Mouse (Mus musculus): ENCODE data around the gene Tns1. TPM values are rescaled to one million over a fixed set of nuclear protein-coding genes. Genes with fewer than 3 reads are reported as not detected.

The Tns1 gene
- polyA plus RNA-seq, 1 experiment = 111 TPM

DNA sequence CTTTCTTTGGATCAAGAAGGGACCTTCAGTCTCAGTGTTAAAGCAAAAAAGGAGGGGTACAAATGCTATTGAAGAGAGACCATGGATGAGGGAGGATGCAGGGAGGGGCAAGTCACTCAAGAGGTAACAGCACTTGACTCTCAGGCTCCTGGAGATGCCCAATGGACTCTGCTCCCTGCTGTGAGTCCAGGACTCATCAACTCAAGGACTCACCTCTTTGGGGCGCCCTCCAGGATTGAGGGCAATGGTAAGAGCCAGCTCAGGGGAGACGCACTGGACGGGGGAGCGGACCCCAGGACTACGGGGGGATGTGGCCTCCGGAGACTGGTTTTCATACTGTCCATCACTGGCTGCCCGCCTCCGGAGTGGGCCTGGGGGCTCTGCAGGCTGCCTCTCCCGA lies 182.6 kb downstream of the Tns1 start:
- no peak overlapping the region for H3ac ChIP-seq (ENCODE audit: control insufficient read depth, insufficient read length)
- peaks cover 10% of the 10 kb centered on the region for H3K36me3 ChIP-seq (ENCODE audit: control insufficient read depth, insufficient read depth)
- H3K4me2 ChIP-seq (ENCODE audit: low read depth) = no peak overlapping the region
- H3K4me3 ChIP-seq = no peak overlapping the region
- H3K79me2 ChIP-seq (ENCODE audit: control insufficient read depth, insufficient read depth) = peaks cover 7% of the 10 kb centered on the region
- TF ChIP-seq MYOD1 (IDR thresholded peaks at IDR 0.05; ENCODE audit: control insufficient read depth in 1 of 3, insufficient read length in 2 of 3, low read depth in 2 of 3) (no peak), TCF12 (IDR thresholded peaks at IDR 0.05; ENCODE audit: insufficient read depth, poor library complexity, severe bottlenecking) (no peak), MYOG (IDR thresholded peaks at IDR 0.05; ENCODE audit: control insufficient read depth in 1 of 3, insufficient read depth in 1 of 3, insufficient read length in 2 of 3, low read depth in 2 of 3) (no peak), REST (IDR thresholded peaks at IDR 0.05; ENCODE audit: insufficient read depth, insufficient read length) (no peak), E2F4 (IDR thresholded peaks at IDR 0.05; ENCODE audit: insufficient read depth) (no peak), CEBPB (IDR thresholded peaks at IDR 0.05; ENCODE audit: insufficient read depth, poor library complexity, severe bottlenecking) (no peak), SRF (IDR thresholded peaks at IDR 0.05; ENCODE audit: control insufficient read depth, insufficient read length, low read depth) (no peak), MAX (IDR thresholded peaks at IDR 0.05; ENCODE audit: low read depth) (no peak), TCF3 (IDR thresholded peaks at IDR 0.05; ENCODE audit: insufficient read length, low read depth) (no peak), POLR2A (IDR thresholded peaks at IDR 0.05; ENCODE audit: insufficient read length, low read depth) (no peak), POLR2AphosphoS2 (IDR thresholded peaks at IDR 0.05; ENCODE audit: insufficient read length, low read depth) (no peak), USF1 (IDR thresholded peaks at IDR 0.05; ENCODE audit: low read depth) (no peak)
- H3K27me3 ChIP-seq (ENCODE audit: control insufficient read depth, insufficient read depth, insufficient read length) = no peaks in the 10 kb centered on the region

DNA sequence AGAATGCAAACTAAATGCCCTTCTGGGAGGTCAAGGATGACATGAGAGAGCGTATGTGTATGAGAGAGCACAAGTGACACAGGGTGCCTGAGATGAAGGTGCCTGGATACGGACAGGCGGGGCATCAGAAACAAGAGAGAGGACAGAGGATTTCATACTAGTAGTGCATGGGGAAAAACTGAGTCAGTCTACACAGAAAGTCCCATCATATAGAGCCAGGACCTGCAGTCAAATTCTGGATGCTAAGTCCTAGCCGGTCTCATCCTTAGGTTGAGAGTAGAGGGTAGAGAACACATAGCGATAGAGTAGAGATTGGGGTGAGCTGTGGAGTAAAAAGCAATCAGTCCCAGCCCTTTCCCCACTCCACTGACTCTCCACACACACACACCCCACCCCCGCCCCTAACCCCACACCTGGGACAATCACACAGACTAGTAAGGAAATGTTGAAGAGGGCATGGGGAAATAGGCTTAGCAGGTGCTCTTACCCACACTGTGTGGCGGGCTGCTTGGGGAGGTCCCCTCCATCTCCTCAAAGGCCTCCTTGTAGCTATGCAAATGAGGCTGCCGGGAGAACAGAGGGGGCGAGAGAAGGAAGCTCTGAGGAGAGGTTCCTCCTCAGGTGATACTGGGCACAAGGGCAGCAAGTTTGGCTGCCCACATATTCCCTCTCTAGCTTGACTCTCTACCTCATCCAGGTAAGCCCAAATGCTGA lies 183.6 kb downstream of the Tns1 start:
- H3K27me3 ChIP-seq (ENCODE audit: control insufficient read depth, insufficient read depth, insufficient read length) = no peaks in the 10 kb centered on the region
- H3K4me2 ChIP-seq (ENCODE audit: low read depth) = no peak overlapping the region
- H3K4me3 ChIP-seq = no peak overlapping the region
- H3ac ChIP-seq (ENCODE audit: control insufficient read depth, insufficient read length) = no peak overlapping the region
- no peak for TF ChIP-seq REST (IDR thresholded peaks at IDR 0.05; ENCODE audit: insufficient read depth, insufficient read length)
- no peak for TF ChIP-seq SRF (IDR thresholded peaks at IDR 0.05; ENCODE audit: control insufficient read depth, insufficient read length, low read depth)
- H3K36me3 ChIP-seq (ENCODE audit: control insufficient read depth, insufficient read depth) = peaks cover 4% of the 10 kb centered on the region
- H3K79me2 ChIP-seq (ENCODE audit: control insufficient read depth, insufficient read depth) = peaks cover 5% of the 10 kb centered on the region

DNA sequence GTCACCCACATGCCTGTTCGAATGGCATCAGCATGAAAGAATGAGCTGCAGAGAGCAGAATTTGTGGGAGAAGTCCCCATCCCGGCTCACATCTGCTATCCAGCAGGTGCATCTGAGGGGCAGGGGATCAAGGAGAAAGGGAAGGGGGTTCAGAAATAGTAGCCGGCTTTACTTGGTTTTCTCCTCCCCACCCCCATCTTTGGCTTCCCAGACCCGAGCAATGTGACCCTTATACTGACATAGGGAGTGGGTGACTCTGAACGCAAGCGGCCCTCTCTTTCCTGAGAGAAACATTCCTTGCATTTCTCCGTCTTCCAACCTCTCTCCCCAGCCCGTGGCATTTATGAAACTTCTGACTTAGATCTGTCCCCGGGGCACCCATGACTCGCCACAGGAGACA lies 185.7 kb downstream of the Tns1 start:
- TF ChIP-seq MYOG (IDR thresholded peaks at IDR 0.05; ENCODE audit: control insufficient read depth in 1 of 3, insufficient read depth in 1 of 3, insufficient read length in 2 of 3, low read depth in 2 of 3) = no peak
- TF ChIP-seq REST (IDR thresholded peaks at IDR 0.05; ENCODE audit: insufficient read depth, insufficient read length) = no peak
- no peak for TF ChIP-seq SRF (IDR thresholded peaks at IDR 0.05; ENCODE audit: control insufficient read depth, insufficient read length, low read depth)
- no peak for TF ChIP-seq POLR2AphosphoS2 (IDR thresholded peaks at IDR 0.05; ENCODE audit: insufficient read length, low read depth)
- no peak for TF ChIP-seq MAX (IDR thresholded peaks at IDR 0.05; ENCODE audit: low read depth)
- TF ChIP-seq TCF12 (IDR thresholded peaks at IDR 0.05; ENCODE audit: insufficient read depth, poor library complexity, severe bottlenecking) = no peak
- no peak for TF ChIP-seq MYOD1 (IDR thresholded peaks at IDR 0.05; ENCODE audit: control insufficient read depth in 1 of 3, insufficient read length in 2 of 3, low read depth in 2 of 3)
- TF ChIP-seq CEBPB (IDR thresholded peaks at IDR 0.05; ENCODE audit: insufficient read depth, poor library complexity, severe bottlenecking) = no peak
- TF ChIP-seq TCF3 (IDR thresholded peaks at IDR 0.05; ENCODE audit: insufficient read length, low read depth) = no peak
- no peak for TF ChIP-seq E2F4 (IDR thresholded peaks at IDR 0.05; ENCODE audit: insufficient read depth)
- TF ChIP-seq USF1 (IDR thresholded peaks at IDR 0.05; ENCODE audit: low read depth) = no peak
- no peak for TF ChIP-seq POLR2A (IDR thresholded peaks at IDR 0.05; ENCODE audit: insufficient read length, low read depth)
- Histone ChIP-seq H3K4me2 (ENCODE audit: low read depth) (no peak overlapping the region), H3K36me3 (ENCODE audit: control insufficient read depth, insufficient read depth) (peaks cover 4% of the 10 kb centered on the region)

GRCm38 (mm10) chr1:73937805-73938204 lies 186.4 kb downstream of the Tns1 start:
- Histone ChIP-seq H3ac (ENCODE audit: control insufficient read depth, insufficient read length) (no peak overlapping the region), H3K79me2 (ENCODE audit: control insufficient read depth, insufficient read depth) (no peaks in the 10 kb centered on the region), H3K27me3 (ENCODE audit: control insufficient read depth, insufficient read depth, insufficient read length) (no peaks in the 10 kb centered on the region), H3K4me3 (no peak overlapping the region), H3K36me3 (ENCODE audit: control insufficient read depth, insufficient read depth) (peaks cover 4% of the 10 kb centered on the region), H3K4me2 (ENCODE audit: low read depth) (no peak overlapping the region)
- TF ChIP-seq REST (IDR thresholded peaks at IDR 0.05; ENCODE audit: insufficient read depth, insufficient read length) (no peak), MYOD1 (IDR thresholded peaks at IDR 0.05; ENCODE audit: control insufficient read depth in 1 of 3, insufficient read length in 2 of 3, low read depth in 2 of 3) (no peak), POLR2AphosphoS2 (IDR thresholded peaks at IDR 0.05; ENCODE audit: insufficient read length, low read depth) (no peak), MAX (IDR thresholded peaks at IDR 0.05; ENCODE audit: low read depth) (no peak), E2F4 (IDR thresholded peaks at IDR 0.05; ENCODE audit: insufficient read depth) (no peak), TCF12 (IDR thresholded peaks at IDR 0.05; ENCODE audit: insufficient read depth, poor library complexity, severe bottlenecking) (no peak), TCF3 (IDR thresholded peaks at IDR 0.05; ENCODE audit: insufficient read length, low read depth) (no peak), POLR2A (IDR thresholded peaks at IDR 0.05; ENCODE audit: insufficient read length, low read depth) (no peak), SRF (IDR thresholded peaks at IDR 0.05; ENCODE audit: control insufficient read depth, insufficient read length, low read depth) (no peak), CEBPB (IDR thresholded peaks at IDR 0.05; ENCODE audit: insufficient read depth, poor library complexity, severe bottlenecking) (no peak), MYOG (IDR thresholded peaks at IDR 0.05; ENCODE audit: control insufficient read depth in 1 of 3, insufficient read depth in 1 of 3, insufficient read length in 2 of 3, low read depth in 2 of 3) (no peak), USF1 (IDR thresholded peaks at IDR 0.05; ENCODE audit: low read depth) (no peak)

More for the DNA sequence above, 185.7 kb downstream of the Tns1 start:
- no peaks in the 10 kb centered on the region for H3K27me3 ChIP-seq (ENCODE audit: control insufficient read depth, insufficient read depth, insufficient read length)
- H3K79me2 ChIP-seq (ENCODE audit: control insufficient read depth, insufficient read depth) = no peaks in the 10 kb centered on the region
- no peak overlapping the region for H3ac ChIP-seq (ENCODE audit: control insufficient read depth, insufficient read length)
- H3K4me3 ChIP-seq = no peak overlapping the region
